Mouse (Mus musculus): ENCODE results near the gene Mertk.
"Not testable (repeated sequence)": the region's sequence is repeated elsewhere in the genome, so short reads cannot be mapped to it uniquely, and the experiment has no call there.

Gene Mertk

DNA sequence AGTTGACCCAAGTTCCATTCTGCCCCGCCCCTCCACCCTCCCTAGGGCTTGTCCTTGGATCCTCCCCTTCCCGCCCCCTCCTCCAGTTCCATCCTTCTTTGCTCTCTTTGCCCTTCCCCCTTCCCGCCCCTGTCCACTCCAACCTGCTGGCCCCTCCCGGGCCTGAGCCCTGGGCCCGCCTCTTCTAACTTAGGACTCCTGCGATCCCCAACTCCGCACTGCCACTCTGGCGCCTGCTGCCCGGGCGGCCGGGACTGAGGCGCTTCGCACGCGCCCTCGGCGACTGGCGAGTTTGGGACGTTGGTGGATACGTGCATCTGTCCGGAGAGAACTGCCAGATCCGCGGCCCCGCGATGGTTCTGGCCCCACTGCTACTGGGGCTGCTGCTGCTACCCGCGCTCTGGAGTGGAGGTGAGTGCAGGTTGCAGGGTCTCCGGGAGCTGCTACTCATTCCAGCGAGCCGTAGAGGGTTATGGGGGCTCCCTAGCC lies at the start of gene Mertk:
TSS of gene Mertk (plus strand) at position 264 of the 489 bp plus-strand sequence.
- DNase-seq = peak; percentile 48 to 64

- no peak for DNase-seq
These were observed 18.1 kb upstream of the Mertk start for GRCm38 (mm10) chr2:128680661-128681060.

- peak; percentile 90 for DNase-seq
These were observed 11.7 kb upstream of the Mertk start, which contains the start of gene Anapc1 for GRCm38 (mm10) chr2:128686921-128687557. Gene Anapc1 (minus strand): TSS chr2:128687391.

DNA sequence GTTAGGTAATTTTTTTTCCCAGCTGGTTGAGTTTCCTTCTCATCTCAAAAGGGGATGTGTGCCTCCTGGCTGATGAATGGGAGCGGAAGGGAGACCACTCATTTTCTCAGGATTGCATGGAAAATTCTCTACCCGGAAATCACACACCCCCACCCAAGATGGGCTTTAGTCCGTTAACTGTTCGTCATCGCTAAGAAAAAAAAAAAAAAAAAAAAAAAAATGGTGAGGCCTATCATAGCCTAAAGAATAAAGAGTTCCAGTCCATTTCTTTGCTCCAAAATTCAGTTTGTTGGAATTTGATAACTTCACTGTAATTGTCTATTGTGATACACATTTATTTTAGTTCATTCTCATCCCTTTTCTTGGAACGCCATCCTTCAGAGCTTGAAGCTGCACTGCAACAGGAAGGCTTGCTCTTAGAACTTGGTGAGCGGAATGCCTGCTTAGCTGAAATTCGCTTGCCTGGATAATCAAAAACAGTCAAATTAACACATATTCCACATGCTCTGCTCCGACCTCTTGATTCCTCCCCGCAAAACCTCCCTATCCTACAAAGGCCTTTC lies 11.1 kb upstream of the Mertk start:
- no peak for DNase-seq

GRCm38 (mm10) chr2:128692336-128692735 lies 6.4 kb upstream of the Mertk start:
- DNase-seq = no peak

DNA sequence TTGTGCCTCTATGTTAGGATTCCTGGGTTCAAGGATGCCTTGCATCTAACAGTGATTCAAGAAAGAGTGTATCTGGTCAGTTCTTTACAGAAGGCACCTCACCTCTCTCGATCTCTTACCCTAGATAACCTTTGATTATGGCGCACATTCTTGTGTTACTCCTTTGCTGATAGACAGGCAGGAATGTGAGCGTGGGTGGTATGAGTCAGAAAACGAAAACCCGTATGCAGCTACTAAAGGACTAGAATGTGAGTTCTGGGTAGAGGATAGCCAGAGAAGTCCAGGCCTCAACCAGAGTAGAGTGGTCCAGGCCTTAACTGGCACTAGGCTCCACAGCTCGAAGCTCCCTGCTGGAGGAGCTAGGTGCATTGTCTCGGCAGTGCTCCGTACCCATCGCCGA lies 6.0 kb upstream of the Mertk start:
- DNase-seq = no peak

DNA sequence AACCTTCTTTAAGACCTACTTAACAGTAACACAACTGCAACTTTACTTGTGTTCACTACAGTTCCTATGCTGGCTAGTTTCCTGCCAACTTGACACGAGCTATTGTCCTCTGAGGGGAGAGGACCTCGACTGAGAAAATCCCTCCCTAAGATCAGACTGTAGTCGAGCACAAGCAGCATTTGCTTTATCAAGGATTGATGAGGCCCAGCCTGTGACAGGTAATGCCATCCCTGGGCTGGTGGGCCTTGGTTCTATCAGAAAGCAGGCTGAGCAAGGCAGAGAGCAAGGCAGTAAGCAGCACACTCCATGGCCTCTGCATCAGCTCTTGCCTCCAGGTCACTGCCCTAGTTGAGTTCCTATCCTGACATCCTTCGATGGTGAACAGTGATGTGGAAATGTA lies 5.5 kb upstream of the Mertk start:
- no peak for DNase-seq

DNA sequence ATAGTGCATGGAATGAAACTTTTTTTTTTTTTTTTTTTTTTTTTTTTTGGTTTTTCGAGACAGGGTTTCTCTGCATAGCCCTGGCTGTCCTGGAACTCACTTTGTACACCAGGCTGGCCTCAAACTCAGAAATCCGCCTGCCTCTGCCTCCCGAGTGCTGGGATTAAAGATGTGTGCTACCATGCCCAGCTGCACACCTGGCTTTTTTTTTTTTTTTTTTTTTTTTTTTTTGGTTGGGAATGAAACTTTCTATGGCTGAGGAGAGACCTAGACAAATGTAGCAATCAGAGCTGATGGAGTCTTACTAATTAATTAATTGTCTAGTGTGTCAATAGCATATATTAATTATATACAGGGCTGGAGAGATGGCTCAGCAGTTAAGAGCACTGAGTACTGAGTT lies 4.9 kb upstream of the Mertk start:
- not testable (repeated sequence) for DNase-seq

- no peak for DNase-seq
These were observed 4.2 kb upstream of the Mertk start for GRCm38 (mm10) chr2:128694548-128694947.

DNA sequence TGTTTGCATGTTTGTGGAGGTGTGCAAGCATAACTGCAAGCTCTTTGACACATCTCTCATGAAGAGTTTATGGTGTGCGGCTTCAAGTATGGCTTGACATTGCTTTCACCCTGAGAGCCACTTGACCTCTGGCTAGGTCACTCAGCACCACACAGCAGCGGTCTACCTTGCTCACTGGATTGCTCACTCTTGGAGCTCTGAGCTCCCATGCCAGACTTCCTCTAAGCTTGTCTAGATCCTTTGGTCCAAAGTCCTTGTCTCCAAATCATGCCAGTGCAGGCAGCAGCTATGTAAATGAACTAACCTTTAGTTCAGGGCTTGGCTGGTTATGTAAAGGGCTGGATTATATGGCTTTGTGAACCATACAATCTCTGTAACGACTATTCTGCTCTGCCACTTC lies 2.3 kb upstream of the Mertk start:
- DNase-seq = no peak

DNA sequence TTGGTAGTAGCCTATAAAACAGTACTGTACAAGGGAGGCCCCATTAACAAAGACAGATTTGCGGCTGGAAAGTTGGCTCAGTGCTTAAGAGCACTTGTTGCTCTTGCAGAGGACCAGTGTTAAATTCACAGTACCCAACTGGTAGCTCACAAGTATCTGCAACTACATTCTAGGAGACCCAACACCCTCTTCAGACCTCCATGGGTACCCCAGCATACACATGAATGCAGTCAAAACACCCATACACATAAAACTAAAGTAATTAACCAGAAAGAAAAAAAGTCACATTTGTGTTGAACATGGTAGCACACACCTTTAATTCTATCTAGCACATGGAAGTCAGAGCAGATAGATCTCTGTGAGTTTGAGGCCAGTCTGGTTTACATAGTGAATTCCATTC lies 1.7 kb upstream of the Mertk start:
- DNase-seq = no peak

GRCm38 (mm10) chr2:128697566-128697965 lies 1.2 kb upstream of the Mertk start:
- no peak for DNase-seq

- DNase-seq = peak; percentile 77 to 82
These were observed 540 bp upstream of the Mertk start for GRCm38 (mm10) chr2:128698140-128698692.

DNA sequence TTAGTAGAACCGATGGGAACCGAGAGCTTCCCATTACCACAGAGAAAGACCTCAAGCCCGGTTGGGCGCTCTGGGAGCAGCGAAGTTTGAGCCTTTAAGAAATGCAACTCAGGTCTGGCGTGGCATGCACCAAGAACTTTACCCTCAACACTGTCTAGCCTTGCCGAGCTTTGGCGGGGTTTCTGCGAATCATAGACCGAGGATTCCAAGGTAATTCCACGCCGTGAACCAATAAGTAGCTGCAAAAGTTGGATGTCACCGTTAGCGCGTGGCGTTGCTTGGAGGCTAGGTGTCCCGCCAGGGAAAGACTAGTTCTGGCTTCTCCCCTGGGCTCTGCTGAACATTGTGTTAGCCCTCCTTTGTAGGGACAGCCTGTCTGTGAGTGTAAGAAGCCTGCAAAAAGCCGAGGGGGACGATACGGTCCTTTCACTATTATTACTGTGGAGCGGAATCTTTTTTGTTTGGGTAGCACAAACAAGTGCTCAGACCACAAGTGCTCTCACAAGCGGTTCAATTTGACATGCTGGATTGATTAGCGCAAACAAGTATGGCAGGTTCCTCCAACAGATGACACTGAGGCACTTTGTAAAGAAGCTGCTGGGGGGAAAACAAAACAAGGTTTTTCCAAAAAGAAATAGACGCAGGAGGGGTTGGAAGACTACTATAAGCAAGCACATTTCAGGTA lies 587 bp downstream of the Mertk start:
- DNase-seq = peak in 1 of 2 experiments; percentile 8

- DNase-seq = no peak
These were observed 5.7 kb downstream of the Mertk start for GRCm38 (mm10) chr2:128704474-128704873.

- no peak for DNase-seq
These were observed 10.5 kb downstream of the Mertk start for GRCm38 (mm10) chr2:128709264-128709663.

DNA sequence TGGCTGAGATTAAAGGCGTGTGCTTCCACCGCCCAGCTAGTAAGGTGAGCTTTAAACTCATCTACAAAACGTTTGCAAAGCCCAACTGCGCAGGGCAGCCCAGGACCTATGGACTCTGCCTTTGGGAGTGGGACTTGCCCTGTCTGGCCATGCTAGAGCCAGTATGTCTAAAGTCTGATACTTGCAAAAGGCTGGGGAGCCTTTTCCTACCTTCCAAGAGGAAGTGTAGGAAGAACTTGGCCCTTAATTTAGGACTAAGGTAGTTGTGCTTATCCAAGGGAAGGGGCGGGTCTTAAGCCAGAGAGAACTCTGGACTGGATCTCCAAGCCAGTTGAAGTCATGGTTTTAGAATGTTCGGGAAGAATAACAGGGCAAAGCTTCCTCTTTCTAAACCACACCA lies 11.9 kb downstream of the Mertk start:
- DNase-seq = no peak

GRCm38 (mm10) chr2:128712940-128713339 lies 14.2 kb downstream of the Mertk start:
- no peak for DNase-seq

- DNase-seq = peak in 1 of 2 experiments; percentile 23
These were observed 14.8 kb downstream of the Mertk start for GRCm38 (mm10) chr2:128713548-128714003.

- DNase-seq = no peak
These were observed 16.0 kb downstream of the Mertk start for GRCm38 (mm10) chr2:128714724-128715241.

- no peak for DNase-seq
These were observed 17.2 kb downstream of the Mertk start for GRCm38 (mm10) chr2:128715979-128716378.

- no peak for DNase-seq
These were observed 20.6 kb downstream of the Mertk start for GRCm38 (mm10) chr2:128719380-128719779.

DNA sequence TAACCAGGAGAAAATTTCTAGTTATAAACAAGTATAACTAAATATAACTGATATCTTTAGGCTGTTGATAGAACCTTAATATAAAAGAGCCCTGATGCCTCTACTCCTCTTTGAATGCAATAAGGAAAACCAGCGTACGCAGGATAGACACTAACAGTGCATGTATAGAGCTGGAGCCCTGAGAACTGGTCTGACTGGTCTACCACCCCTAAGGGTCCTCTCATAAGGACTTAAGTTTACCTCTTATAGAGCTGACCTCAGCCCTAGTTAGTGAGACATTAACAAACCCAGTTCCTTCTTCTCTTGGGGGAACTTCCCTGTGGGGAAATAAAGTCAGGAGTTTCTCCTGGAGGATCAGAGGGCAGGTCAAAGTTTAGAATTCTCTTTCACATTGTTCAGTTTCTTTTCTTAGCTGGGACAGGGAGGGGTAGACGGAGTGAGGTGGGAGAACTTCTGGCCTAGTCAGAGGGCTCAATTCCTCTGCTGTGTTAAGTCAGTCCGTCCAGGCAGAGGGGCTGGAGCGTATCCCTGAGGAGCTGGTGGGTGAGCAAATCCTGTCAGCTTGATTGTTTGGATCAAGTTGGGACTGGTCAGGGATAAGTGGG lies 23.5 kb downstream of the Mertk start:
- DNase-seq = no peak

All from cerebellum, postnatal 14 days (tissue).